Mouse (Mus musculus) yolk sac, embryonic 10.5 days (tissue): ENCODE data around the gene March10.

Experiments used
- DNase-seq: peaks from one replicate; pipeline ENCODE4 v3.0.0-alpha.2; 2017; ENCODE audit warnings: low spot score

March10 gene

DNA sequence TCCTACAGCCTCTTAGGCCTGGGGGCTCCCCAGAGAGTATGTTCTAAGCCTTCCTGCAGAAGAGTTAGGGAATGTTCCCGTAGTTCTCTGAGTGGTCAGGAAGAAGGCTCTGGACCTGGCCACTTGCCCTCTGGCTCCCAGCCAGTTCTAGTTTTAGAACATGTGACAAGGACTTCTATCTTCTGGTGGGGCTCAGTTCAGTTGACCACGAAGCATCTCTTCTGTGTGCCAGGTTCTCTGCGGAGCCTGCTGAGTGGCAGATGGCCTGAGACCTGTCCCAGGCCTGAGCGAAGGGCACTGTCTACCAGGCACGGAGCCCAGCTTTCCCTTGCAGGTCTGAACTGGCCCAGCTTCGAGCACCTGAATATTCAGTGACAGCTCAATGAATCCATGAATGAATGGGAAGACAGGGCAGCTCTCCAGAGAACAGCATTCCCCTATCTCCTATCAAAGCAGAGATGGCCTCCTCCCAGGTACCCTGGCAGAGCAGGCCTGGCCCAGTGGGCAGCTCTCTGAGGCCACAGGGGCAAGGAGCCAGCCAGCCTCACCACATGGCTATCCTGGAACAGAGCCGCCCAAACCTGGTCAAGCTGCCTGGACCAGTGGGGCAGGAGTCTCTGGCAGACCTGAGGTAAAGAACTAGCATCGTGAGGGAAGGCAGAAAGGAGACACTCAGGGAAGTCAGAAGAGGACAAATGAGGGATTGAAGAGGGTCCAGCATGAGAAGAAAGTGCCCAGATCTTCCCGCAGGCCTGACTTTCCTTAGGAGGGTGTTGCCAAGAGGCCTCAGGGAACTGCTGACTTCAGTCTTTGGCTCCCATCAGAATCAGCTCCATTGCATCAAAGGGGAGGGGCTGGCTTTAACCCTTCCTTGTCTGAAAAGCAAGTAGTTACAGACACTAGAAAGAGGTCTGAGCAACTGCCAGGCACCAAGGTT lies 103.3 kb downstream of the March10 start:
- peak; percentile 64 for DNase-seq

DNA sequence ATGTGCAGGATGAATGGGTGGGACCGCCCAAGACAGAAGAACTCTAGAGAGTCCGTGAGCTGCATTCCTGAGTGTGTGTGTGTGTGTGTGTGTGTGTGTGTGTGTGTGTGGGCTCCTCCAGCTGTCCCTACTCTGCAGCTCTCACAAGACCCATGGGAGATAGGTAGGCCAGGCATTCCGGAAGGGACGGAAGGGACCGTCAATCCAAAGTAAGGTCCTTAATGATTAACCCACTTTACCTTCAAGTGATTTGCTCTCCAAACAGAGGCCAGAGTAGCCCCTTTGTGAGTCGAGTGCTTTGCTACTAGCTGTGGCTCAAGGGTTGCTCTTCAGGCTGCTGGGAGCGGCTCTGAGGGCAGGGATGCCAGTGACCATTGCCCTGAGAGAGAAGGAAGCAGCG lies 104.4 kb downstream of the March10 start:
- DNase-seq = peak; percentile 80

DNA sequence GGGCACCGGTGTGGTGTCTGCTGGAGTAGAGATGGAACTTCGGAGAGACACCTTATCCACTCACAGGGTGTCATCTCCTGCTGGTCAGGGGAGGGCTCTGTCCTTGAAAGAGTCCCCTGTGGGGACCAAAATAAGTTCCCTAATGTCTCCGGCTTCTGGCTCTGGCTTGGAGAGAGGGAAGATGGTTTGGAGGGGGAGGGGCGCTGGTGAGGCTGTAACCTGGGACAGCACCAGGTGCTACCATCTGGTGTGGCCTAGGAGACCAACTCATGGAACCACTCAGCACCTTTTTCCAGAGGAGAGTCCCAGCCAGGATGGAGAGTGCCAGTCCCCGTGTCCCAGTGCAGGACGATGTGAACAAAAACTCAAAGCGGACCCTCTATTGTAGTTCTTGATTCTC lies 105.9 kb downstream of the March10 start:
- no peak for DNase-seq

DNA sequence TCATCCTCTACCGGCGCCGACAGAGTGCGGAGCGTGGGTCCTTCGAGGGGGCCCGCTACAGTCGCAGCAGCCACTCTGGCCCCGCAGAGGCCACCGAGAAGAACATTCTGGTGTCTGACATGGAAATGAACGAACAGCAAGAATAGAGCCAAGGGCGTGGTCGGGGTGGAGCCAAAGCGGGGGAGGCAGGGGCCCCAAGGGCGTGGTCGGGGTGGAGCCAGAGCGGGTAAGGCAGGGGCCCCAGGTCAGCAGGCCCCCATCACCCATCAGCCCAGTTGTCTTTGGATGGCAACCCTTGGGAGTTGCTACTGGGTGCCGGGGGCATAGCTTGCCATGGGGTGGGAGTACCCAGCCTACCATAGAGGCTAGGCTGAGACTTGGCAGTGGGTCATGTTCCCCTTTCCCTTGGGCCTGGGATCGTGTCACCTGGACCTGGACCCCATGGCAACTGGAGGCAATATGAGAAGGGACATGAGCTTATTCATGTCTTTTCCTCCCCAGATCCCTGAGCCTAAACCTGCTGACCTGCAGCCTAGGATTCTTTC lies 106.7 kb downstream of the March10 start:
- no peak for DNase-seq

DNA sequence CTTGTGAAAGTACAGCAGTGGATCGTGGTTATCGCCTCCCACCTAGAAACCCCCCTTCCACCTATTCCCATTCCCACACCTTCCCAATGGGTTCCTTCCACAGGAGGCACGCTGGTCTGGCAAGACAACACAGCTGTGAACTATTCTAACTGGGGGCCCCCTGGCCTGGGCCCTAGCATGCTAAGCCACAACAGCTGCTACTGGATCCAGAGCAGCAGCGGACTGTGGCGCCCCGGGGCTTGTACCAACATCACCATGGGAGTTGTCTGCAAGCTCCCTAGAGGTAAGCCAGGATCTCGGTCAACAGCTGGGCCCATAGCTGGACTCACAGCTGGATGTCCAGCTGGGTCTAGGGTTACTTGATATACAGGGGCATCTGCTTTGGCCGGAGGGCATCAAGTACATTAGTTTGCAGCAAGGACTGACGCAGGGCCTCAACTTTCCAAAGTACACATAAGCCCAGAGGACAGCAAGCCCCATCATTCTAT lies 108.0 kb downstream of the March10 start:
- no peak for DNase-seq

DNA sequence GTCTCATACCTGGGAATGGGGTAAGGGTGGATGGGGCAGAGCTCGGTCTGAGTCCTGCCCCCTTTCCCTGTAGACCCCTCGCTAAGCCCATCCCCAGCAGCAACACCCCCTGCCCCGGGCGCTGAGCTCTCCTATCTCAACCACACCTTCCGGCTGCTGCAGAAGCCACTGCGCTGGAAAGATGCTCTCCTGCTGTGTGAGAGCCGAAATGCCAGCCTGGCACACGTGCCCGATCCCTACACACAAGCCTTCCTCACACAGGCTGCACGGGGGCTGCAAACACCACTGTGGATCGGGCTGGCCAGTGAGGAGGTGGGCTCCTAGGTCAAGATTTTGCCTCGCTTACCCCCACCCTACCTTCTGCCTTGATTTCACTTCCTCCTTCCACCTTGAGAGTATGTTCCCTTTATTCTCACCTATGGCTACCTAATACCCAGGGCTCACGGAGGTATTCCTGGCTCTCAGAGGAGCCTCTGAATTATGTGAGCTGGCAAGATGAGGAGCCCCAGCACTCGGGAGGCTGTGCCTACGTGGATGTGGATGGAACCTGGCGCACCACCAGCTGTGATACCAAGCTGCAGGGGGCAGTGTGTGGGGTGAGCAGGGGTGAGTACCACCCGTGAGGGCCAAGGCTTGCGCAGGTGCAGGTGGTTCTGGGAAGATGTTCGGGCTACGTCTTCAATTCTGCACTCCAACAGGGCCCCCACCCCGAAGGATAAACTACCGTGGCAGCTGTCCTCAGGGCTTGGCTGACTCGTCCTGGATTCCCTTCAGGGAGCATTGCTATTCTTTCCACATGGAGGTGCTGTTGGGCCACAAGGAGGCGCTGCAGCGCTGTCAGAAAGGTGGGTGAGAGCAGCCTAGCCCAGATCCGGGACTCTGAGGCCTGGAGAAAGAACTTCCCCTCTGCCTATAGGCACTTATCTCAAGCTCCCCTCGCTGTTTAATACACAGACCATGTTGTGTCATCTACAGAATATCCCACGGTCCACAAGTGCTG lies 109.1 kb downstream of the March10 start:
- peak; percentile 70 for DNase-seq

DNA sequence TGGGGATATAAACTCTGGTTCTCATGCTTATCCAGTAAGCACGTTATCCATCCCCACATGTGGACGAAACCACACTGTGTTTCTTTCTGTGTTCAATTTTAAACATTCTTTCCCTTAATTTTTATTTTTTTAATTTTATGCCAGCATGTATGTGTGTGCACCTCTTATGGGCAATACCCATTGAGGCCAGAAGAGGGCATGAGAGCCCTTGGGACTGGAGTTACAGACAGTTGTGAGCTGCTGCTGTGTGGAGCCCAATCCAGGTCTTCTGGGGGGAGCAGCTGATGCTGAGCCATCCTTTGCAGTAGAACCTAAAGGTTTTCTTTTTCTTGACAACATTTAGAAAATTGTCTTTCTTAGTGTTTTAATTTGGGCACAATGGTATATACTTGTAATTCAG lies 111.3 kb downstream of the March10 start:
- DNase-seq = no peak

DNA sequence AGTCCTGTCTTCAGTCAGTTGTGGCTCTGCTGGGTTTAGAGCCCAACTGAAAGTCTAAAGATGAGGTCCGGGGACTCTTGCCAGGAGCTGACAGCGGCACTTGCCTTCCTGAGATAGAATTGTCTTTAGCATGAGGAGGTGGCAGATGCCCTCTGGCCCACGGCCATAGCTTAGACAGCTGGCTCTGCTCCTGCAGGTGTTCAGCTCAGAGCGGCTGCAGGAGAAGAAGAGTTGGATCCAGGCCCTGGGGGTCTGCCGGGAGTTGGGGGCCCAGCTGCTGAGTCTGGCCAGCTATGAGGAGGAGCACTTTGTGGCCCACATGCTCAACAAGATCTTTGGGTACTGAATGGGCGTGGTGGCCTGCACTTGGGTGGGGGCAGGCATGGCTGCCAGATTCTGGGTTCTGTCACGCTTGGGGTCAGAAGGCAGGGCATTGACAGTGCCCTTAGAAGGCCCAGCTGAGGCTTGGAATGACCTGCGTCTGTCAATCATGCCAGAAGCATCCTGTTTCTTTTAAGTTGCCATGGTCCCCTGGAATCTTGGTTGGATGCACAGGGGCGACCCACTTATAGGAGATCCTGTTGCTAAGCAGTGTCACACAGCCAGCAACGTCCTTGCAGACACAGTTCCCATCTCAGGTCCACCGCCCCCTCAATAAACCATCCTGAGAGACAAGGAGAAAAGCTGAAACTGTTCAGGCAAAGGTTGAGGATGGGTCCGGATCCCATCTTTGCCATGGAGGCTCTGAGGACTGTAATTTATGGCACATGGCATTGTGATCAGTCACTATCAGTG lies 117.7 kb downstream of the March10 start:
- DNase-seq = no peak

DNA sequence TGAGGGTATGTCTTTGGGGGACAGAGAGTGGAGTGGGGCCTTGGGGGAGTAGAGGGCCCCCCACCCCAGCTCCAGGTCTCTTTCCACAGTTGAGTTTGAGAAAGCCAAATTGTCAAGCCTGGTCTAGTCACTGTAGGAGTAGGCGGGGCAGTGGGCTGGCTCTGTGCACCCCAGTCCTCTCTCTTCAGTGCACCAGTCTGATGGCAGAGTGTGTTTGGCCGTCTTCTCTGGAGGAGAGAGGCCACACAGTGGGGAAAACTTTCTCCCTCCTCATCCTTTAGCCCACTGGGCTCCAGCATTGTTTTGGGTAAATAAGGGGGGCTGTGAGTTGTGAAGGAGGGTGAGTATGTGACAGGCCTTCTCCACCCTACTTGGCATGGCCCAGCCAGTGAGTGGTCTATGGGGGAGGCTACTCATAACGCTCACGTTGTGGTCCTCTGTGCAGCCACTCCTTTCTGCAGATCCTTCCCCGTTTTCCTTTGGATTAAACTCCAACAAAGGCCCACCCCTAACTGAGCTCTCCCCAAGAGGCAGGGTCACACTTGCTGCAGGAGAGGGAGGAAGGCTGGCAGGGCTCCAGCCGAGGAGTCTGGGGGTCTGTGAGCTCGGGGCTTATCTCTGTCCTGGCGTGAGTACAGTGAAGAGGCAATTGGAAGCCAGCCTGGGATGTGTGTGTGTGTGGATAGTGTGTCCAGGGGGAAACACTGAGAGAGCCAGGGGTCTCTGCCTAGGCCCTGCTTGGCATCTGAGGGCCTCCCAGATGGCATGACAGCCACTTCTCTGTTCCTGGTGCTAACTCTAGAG lies 122.5 kb downstream of the March10 start:
- DNase-seq = no peak

DNA sequence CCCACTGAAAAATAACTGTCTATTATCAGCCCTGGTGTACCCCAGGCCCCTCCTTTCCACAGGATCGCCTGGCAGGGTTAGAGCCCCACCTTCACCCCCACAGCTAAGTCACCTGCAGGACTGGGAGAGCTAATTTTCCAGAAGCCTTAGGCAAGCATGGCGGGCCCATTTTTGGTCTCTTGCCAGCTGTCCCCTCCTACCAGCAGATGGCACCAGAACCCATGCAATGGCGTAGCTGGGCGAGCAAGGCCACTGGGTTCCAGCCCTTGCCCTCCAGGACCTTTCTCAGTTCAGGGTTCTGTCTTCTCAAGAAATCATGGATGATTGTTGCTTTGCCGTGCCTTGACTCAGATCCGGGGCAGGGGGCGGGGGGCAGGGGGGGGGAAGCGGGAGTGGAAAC lies 124.1 kb downstream of the March10 start:
- DNase-seq = peak; percentile 23

DNA sequence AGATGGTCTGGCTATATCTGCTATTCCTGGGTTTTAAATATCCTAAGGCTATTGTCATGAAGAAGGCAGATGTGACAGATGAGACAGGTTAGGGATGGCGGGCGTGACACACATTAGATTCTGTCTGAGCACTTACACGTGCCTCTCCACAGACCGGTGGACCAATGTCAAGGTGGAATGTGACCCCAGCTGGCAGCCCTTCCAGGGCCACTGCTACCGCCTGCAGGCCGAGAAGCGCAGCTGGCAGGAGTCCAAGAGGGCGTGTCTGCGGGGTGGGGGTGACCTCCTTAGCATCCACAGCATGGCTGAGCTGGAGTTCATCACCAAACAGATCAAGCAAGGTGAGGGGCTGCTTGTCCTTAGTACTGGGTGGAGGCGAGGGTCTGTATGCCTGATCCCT lies 124.8 kb downstream of the March10 start:
- DNase-seq = no peak

DNA sequence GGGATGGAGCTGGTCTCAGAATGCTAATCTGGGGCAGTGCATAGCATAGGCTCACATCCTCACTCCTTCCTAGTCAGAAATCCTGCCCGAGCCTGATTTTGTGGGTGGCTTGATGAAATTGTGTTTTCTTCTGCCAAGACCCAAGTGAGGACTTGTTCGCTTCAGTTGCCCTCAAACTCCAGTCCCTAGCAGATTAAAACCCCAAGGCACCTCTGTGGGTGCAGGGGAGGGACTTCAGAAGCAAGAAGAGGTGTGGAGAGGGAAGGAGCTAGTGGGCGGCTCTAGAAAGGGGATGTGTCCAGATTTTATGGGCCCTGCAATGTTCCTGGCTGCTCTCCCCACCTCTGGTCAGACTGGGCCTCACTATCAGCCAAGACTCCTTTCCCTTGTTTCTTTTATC lies 125.4 kb downstream of the March10 start:
- no peak for DNase-seq

DNA sequence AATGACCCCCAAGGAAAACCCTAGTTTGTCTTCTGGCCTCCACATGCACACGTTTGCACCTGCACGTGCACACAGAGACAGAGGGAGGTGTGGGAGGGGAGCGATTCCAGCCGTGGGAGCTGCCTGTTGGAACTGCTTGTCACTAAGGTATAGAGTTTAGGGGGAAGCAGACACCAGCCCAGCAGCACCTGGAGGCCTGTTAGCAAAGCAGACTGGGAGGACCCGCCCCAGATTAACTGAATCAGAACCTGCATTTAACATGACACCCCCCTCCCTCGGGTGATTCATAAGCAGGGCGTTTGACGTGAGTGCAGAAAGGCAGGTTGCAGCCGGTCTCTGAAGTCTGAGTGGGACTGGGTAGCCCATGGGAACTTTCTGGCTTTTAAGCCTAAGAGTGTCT lies 126.6 kb downstream of the March10 start:
- DNase-seq = no peak

DNA sequence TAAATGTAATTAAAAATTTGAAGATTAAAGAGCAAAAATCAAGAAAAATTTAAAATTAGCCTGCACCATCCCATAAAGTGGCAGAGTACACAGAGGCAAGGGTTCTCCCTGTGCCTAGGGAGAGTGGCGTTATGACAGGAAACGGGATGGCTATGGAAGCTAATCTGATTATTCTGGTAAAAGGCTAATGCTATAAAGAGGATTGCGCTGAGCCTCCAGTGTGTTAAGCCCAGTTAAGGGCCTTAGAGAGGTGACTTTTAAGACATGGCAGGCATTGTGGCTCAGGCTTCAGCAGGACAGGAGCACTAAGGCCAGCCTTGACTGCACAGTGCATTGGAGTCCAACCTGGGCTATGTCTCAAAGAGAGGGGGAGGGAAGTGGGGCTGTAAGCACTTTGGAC lies 129.4 kb downstream of the March10 start:
- DNase-seq = no peak

DNA sequence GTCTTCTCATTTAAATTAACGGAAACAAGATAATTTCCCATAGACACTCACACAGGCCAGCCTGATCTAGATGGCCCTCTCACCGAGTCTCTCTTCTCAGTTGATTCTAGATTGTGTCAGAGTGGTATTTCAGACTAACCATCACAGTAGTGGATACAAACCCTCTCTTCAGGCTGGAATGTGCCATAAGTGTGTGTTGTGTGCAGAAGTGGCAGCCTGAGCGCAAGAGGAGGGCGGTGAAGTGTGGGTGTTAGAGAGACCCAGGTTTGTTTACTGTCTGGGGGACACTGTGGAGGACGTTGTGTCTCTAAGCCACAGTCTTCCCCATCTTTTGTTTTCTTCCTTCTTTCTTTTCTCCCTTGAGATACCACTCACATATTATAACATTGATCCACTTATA lies 133.0 kb downstream of the March10 start:
- DNase-seq = no peak

DNA sequence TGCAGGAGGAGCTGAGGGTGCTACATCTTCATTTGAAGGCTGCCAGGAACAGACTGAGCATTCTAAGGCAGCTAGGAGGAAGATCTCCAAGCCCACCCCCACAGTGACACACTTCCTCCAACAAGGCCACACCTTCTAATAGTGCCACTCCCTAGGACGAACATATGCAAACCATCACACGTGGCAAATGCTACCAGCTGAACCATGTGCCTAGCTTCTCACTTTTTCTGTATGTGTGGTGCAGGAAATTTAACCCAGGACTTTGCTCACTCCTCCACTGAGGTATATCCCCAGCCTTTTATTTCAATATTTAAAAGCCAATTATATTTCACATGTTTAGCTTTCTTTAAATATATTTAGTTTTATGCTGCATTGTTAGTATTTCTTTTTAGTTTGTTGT lies 135.4 kb downstream of the March10 start:
- no peak for DNase-seq

DNA sequence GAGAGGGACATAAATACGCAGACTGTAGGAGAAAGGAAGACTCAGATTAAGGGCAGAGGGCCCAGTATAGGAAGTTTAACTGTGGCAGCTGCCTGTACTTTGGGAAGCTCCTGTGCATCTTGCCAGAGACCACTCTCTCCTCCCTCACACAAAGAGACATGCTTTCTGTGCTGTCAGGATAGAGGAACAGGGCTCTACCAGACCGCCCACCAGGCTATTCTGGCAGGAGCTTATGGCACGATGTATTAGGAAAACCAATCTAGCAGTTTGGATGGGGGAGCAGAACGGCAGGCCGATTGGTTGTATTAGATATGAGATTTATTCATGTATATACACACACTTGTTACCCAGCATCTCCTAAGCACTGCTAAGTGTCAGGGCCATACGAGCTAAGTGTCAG lies 138.8 kb downstream of the March10 start:
- DNase-seq = no peak

DNA sequence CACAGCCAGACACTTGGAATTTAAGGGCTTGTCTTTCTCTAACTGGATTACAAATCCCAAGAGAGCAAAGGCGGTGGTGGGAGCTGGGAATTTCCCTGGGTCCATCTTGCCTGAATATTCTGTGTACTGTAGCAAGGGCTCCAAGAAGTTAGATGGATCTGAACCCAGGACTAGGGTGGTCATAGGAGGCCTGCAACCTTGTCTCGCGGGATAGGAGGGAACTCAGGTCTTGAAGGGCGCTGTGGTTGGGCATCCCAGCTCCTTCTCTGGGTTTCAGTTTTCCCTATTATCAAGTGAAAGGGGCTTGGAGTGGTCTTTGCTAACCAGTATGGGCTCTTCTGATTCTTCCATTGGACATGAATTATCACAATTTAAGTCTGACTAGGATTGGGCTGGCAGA lies 140.4 kb downstream of the March10 start:
- no peak for DNase-seq

DNA sequence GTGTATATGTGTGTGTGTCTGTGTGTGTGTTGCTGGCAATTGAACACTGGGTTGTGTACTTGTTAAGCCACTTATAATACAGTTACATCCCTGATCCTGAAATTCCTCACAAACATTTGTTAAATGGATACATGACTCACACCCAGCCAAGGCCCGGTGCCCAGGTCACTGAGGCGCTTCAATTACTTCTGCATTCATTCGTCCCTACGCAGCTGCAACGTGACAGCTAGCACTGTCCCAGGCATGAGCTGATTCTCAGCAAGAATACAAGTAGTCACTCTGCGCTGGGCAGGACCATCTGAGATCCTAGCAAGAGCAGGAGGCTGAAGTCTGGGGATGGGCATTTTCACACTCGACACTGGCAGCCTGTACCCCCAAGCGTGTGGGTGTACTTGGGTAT lies 141.2 kb downstream of the March10 start:
- DNase-seq = no peak

DNA sequence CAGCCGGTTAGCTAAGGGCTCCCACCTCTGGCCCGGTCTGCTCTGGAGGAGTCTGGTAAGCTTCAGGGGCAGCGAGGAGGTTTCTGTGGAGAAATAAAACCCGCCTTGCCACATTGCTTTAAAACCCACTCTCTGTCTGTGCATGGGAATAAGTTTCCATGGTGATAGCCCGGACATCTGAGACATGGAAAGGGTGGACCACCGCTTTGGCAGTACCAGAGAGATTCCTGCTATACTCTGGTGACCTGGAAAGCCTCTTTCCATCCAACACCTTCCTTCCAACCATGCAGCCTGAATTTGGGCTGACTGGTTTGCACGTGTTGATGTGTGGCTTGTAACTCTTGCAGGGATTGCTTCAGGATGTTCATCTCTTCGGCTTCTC lies 142.9 kb downstream of the March10 start:
- DNase-seq = no peak
